Comparison of ENCODE assay signal across 24 mouse cellular contexts in genomic region chr6:125286944-125287343, GRCm38 (mm10). TPM values are rescaled to one million over a fixed set of nuclear protein-coding genes. Genes with fewer than 3 reads are reported as not detected.
"Had no signal": no experiment of that assay in that cellular context is flagged by ENCODE, and none has a peak within 500 bp of the region (broad histone marks: within the 10 kb centered on the region; RNA-seq: fewer than 3 reads in every experiment).

No protein-coding gene starts in this region.

- H3K4me2 ChIP-seq: intestine, embryonic 15.5 days; liver, embryonic 13.5 days; midbrain, embryonic 11.5 days had no signal

- H3K36me3 ChIP-seq: intestine, embryonic 15.5 days; liver, embryonic 13.5 days had no signal

- H3K4me1 ChIP-seq: liver, embryonic 13.5 days had no signal

- ATAC-seq: intestine, embryonic 15.5 days had no signal

- H3K4me3 ChIP-seq: intestine, embryonic 15.5 days; liver, embryonic 13.5 days had no signal

- H3K27me3 ChIP-seq: intestine, embryonic 15.5 days; liver, embryonic 13.5 days had no signal

- H3K27ac ChIP-seq: intestine, embryonic 15.5 days; liver, embryonic 13.5 days had no signal

- H3K9ac ChIP-seq: intestine, embryonic 15.5 days; liver, embryonic 13.5 days had no signal

- H3K9me3 ChIP-seq: intestine, embryonic 15.5 days; liver, embryonic 13.5 days had no signal

- DNase-seq: kidney, adult 11 months; kidney, adult 8-10 months; kidney, postnatal 25 days; left cerebral cortex, postnatal 4 days; liver, embryonic 13.5 days; lung, adult 2 months; lung, postnatal 14 days; lung, postnatal 4 days; thymus, adult 18-20 months; thymus, postnatal 36 days had no signal

RNA-seq across cellular contexts. Expression of gene Tuba3a, which starts 1.1 kb away (rescaled TPM):
- total RNA-seq: layer of hippocampus, postnatal 14 days; left cerebral cortex, adult 18-20 months; left cerebral cortex, postnatal 10 days; left cerebral cortex, postnatal 4 days; liver, adult 2 months; megakaryocyte progenitor cell, adult 5-6 weeks; megakaryocyte-erythroid progenitor cell, adult 5-6 weeks; midbrain, postnatal 0 days had no signal
- polyA plus RNA-seq: intestine, embryonic 15.5 days; liver, adult 2 months; liver, embryonic 13.5 days; liver, embryonic 16.5 days; midbrain, embryonic 14.5 days; midbrain, postnatal 0 days; neural tube, embryonic 14.5 days; small intestine, adult 2 months; spleen, adult 2 months had no signal

RNA-seq across cellular contexts. Expression of gene Cd27, which starts 50.1 kb away (rescaled TPM):
- total RNA-seq: layer of hippocampus, postnatal 14 days; left cerebral cortex, adult 18-20 months; left cerebral cortex, postnatal 10 days; left cerebral cortex, postnatal 4 days; midbrain, postnatal 0 days had no signal
